Mouse (Mus musculus) forebrain, postnatal 0 days (tissue): Measurements from ENCODE around the gene Gm49361. TPM values are rescaled to one million over a fixed set of nuclear protein-coding genes. Genes with fewer than 3 reads are reported as not detected.
"Not testable (repeated sequence)": the region's sequence is repeated elsewhere in the genome, so short reads cannot be mapped to it uniquely, and the experiment has no call there.

Experiments used
- ATAC-seq: fragments of 200-750 bp; cut with Nextera tagmentation; 2 replicates; pipeline ENCODE4 v1.8.0; 2017; ENCODE audit warnings: mild to moderate bottlenecking, moderate library complexity
- DNase-seq: peaks from one replicate; pipeline ENCODE4 v3.0.0-alpha.2; 2015
- H3K27ac ChIP-seq: fragments of 300-500 bp; sonication (generic); 2 replicates; pipeline ENCODE4 v1.5.1; 2014; ENCODE audit warnings: low read depth, mild to moderate bottlenecking, antibody characterized with exemption, low read length, moderate library complexity, mixed read lengths
- H3K27me3 ChIP-seq: fragments of 300-500 bp; sonication (generic); 2 replicates; pipeline ENCODE4 v1.6.1; 2014; ENCODE audit warnings: mild to moderate bottlenecking, low read length, mixed read lengths; ENCODE audit not compliant: insufficient read depth
- H3K36me3 ChIP-seq: fragments of 300-500 bp; sonication (generic); 2 replicates; pipeline ENCODE4 v1.6.1; 2014; ENCODE audit warnings: mild to moderate bottlenecking, moderate library complexity; ENCODE audit not compliant: insufficient read depth
- H3K4me1 ChIP-seq: fragments of 300-500 bp; sonication (generic); 2 replicates; pipeline ENCODE4 v1.6.1; 2014; ENCODE audit warnings: antibody characterized with exemption; ENCODE audit not compliant: insufficient read depth
- H3K4me2 ChIP-seq: fragments of 300-500 bp; sonication (generic); 2 replicates; pipeline ENCODE4 v1.6.1; 2014; ENCODE audit warnings: low read depth, mild to moderate bottlenecking, moderate library complexity
- H3K4me3 ChIP-seq: fragments of 300-500 bp; sonication (generic); 2 replicates; pipeline ENCODE4 v1.5.1; 2014; ENCODE audit warnings: low read depth, low read length, mixed read lengths
- H3K9ac ChIP-seq: fragments of 300-500 bp; sonication (generic); 2 replicates; pipeline ENCODE4 v1.6.1; 2014; ENCODE audit warnings: mild to moderate bottlenecking
- H3K9me3 ChIP-seq: fragments of 300-500 bp; sonication (generic); 2 replicates; pipeline ENCODE4 v1.6.1; 2016; ENCODE audit warnings: low read length
- CTCF ChIP-seq: sonication (generic); IDR thresholded peaks from 2 replicates; pipeline ENCODE4 v1.5.1; 2016; ENCODE audit warnings: antibody characterized with exemption, control low read depth, low read depth
- WGBS: fragments of 180-500 bp; shearing (Covaris S2); extraction: QIAGEN DNeasy Blood & Tissue Kit; methylation state at CpG from one replicate; pipeline ENCODE4 v1.1.7; 2014; 5-methylcytosine and 5-hydroxymethylcytosine counted together
- polyA plus RNA-seq: library from polyadenylated mRNA; unstranded; fragments of >200 nt; fragmentation: Nextera tagmentation; extraction: Ambion mirVana; gene quantifications from 2 replicates; pipeline ENCODE4 v1.2.1, GENCODE M21; 2015
- total RNA-seq: library from RNA; depleted of rRNA; stranded (reverse); fragments of >200 nt; gene quantifications from 2 replicates; pipeline ENCODE4 v1.2.3, GENCODE M21; 2014

The Gm49361 gene
- total and polyA plus RNA-seq, 2 experiments from 2014 or later, result not detected

DNA sequence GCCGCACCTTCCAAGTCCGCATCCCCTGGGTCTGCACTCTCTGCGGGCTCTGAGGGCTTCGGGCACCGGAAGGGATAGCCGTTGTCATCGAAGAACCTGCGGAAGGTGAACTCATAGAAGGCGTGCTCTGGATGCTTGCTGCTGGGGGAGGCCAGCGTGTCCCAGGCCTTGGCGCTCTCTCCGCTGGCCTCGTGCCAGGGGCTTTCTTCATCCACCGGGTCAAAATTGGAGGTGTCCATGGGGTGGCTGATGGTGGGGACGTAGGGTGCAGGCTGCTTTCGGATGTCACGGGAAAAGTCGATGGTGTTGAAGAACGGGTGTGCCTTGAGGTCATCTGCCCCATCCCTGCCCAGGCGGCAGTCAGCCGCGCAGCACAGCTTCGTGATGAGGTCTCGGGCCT lies 54.6 kb downstream of the Gm49361 start:
- no peak overlapping the region for H3K27ac ChIP-seq
- no peak for DNase-seq
- no peak for ATAC-seq
- no peak for TF ChIP-seq CTCF
- WGBS, result 94% methylated on average over 24 of the region's 24 CpGs
- H3K4me1 ChIP-seq, result no peaks in the 10 kb centered on the region
- H3K4me2 ChIP-seq, result no peak overlapping the region
- no peak overlapping the region for H3K9ac ChIP-seq
- H3K36me3 ChIP-seq, result peaks cover 8% of the 10 kb centered on the region
- no peaks in the 10 kb centered on the region for H3K9me3 ChIP-seq
- H3K4me3 ChIP-seq, result no peak overlapping the region
- H3K27me3 ChIP-seq, result no peaks in the 10 kb centered on the region

- Histone ChIP-seq H3K9ac (no peak overlapping the region), H3K36me3 (peaks cover 3% of the 10 kb centered on the region), H3K4me1 (no peaks in the 10 kb centered on the region), H3K27ac (no peak overlapping the region), H3K9me3 (no peaks in the 10 kb centered on the region), H3K27me3 (no peaks in the 10 kb centered on the region), H3K4me2 (no peak overlapping the region), H3K4me3 (no peak overlapping the region)
- TF ChIP-seq CTCF, result no peak
- 94% methylated on average over 8 of the region's 8 CpGs for WGBS
- ATAC-seq (no peak), DNase-seq (no peak)
Observed at GRCm38 (mm10) chr14:57690681-57691080, 55.2 kb downstream of the Gm49361 start.

DNA sequence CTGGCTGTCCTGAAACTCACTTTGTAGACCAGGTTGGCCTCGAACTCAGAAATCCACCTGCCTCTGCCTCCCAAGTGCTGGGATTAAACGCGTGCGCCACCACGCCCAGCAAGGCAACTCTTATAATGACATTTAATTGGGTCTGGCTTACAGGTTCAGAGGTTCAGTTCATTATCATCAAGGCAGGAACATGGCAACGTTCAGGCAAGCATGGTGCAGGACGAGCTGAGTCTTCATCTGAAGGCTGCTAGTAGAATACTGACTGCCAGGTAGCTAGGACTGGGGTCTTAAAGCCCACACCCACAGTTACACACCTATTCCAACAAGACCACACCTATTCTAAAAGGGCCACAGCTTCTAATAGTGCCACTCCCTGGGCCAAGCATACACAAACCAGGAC lies 57.8 kb downstream of the Gm49361 start:
- H3K27me3 ChIP-seq, H3K27ac ChIP-seq, ATAC-seq, H3K36me3 ChIP-seq, H3K4me1 ChIP-seq, H3K4me2 ChIP-seq, H3K9me3 ChIP-seq, H3K4me3 ChIP-seq, H3K9ac ChIP-seq, DNase-seq: not testable (repeated sequence)
- WGBS, result 89% methylated on average over 7 of the region's 7 CpGs

DNA sequence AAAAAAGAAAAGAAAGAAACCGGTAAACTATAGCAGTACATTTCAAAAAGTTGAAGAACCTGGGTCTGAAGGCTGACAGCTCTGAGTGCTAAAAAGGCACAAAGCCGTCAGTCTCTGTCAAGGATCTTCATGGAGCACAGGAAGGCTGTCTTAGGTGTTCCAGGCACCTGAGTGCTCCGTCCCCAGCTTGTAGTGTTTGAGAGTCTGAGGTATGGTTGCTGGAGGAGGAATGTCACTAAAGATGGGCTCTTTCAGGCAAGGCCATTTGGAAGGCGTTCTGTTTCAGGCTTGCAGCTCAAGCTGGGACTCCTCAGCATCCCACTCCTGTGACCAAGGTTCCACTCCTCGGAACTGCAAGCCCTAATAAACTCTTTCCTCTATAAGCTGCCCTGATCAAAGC lies 58.5 kb downstream of the Gm49361 start:
- Histone ChIP-seq H3K4me1 (no peaks in the 10 kb centered on the region), H3K27ac (no peak overlapping the region), H3K27me3 (no peaks in the 10 kb centered on the region), H3K36me3 (peaks cover 2% of the 10 kb centered on the region; the same call in 1 of the 2 replicates), H3K9me3 (no peaks in the 10 kb centered on the region), H3K9ac (no peak overlapping the region), H3K4me2 (no peak overlapping the region), H3K4me3 (no peak overlapping the region)
- no peak for ATAC-seq
- DNase-seq, result no peak
- WGBS, result 86% methylated on average over 5 of the region's 5 CpGs
- no peak for TF ChIP-seq CTCF

- H3K4me1 ChIP-seq, result no peaks in the 10 kb centered on the region
- peaks cover 2% of the 10 kb centered on the region; the same call in 1 of the 2 replicates for H3K36me3 ChIP-seq
- 93% methylated on average over 6 of the region's 6 CpGs for WGBS
- ATAC-seq (no peak), DNase-seq (no peak)
- no peak for TF ChIP-seq CTCF
- no peak overlapping the region for H3K4me3 ChIP-seq
- H3K9ac ChIP-seq, result no peak overlapping the region
- H3K27me3 ChIP-seq, result no peaks in the 10 kb centered on the region
- no peak overlapping the region for H3K4me2 ChIP-seq
- no peak overlapping the region for H3K27ac ChIP-seq
- H3K9me3 ChIP-seq, result no peaks in the 10 kb centered on the region
Observed at GRCm38 (mm10) chr14:57686647-57687046, 59.3 kb downstream of the Gm49361 start.

- H3K4me1 ChIP-seq, result no peaks in the 10 kb centered on the region
- no peak overlapping the region for H3K4me3 ChIP-seq
- H3K9me3 ChIP-seq, result no peaks in the 10 kb centered on the region
- H3K9ac ChIP-seq, result no peak overlapping the region
- peaks cover 2% of the 10 kb centered on the region; the same call in 1 of the 2 replicates for H3K36me3 ChIP-seq
- peak; percentile 86 for TF ChIP-seq CTCF
- ATAC-seq, result peak; percentile 62; the same call in 1 of the 2 replicates
- 5% methylated on average over 1 of the region's 1 CpGs for whole genome bisulfite sequencing
- H3K27me3 ChIP-seq, result no peaks in the 10 kb centered on the region
- peak; percentile 57 for DNase-seq
- H3K27ac ChIP-seq, result no peak overlapping the region
- no peak overlapping the region for H3K4me2 ChIP-seq
Observed at GRCm38 (mm10) chr14:57684579-57684978, 61.3 kb downstream of the Gm49361 start.

DNA sequence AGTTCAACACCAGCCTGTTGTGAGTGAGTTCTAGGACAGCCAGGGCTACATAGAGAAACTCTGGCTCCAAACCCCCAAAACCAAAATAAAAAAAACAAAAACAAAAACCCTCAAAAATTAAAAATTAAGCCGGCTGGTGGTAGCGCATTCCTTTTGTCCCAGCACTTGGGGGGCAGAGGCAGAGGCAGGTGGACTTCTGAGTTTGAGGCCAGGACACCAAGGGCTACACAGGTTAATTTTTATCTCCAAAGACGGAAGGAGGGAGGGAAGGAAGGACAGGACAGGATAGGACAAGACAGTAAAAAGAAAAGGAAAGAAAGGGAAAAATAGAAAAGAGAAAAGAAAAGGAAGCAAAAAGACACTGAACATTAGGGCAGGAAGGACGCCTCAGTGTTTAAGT lies 63.2 kb downstream of the Gm49361 start:
- no peak for DNase-seq
- Histone ChIP-seq H3K4me3 (no peak overlapping the region), H3K9ac (no peak overlapping the region), H3K27ac (no peak overlapping the region), H3K27me3 (no peaks in the 10 kb centered on the region), H3K4me2 (no peak overlapping the region), H3K9me3 (no peaks in the 10 kb centered on the region), H3K36me3 (no peaks in the 10 kb centered on the region), H3K4me1 (no peaks in the 10 kb centered on the region)
- ATAC-seq, result no peak
- no peak for TF ChIP-seq CTCF
- 89% methylated on average over 4 of the region's 4 CpGs for WGBS
